Mouse (Mus musculus) neural tube, embryonic 11.5 days (tissue): ENCODE results near the gene Hbb-y. TPM values are rescaled to one million over a fixed set of nuclear protein-coding genes. Genes with fewer than 3 reads are reported as not detected.
"Not testable (repeated sequence)": the region's sequence is repeated elsewhere in the genome, so short reads cannot be mapped to it uniquely, and the experiment has no call there.

Source experiments
- ATAC-seq: fragments of 200-750 bp; cut with Nextera tagmentation; 2 replicates; pipeline ENCODE4 v1.8.0; 2017; ENCODE audit warnings: moderate number of reproducible peaks, mild to moderate bottlenecking, moderate TSS enrichment, moderate library complexity; ENCODE audit not compliant: insufficient read depth, low FRiP score, low TSS enrichment
- DNase-seq: peaks from one replicate; pipeline ENCODE4 v3.0.0-alpha.2; 2015; ENCODE audit warnings: low spot score
- H3K27ac ChIP-seq: fragments of 300-500 bp; sonication (generic); 2 replicates; pipeline ENCODE4 v1.5.1; 2014; ENCODE audit warnings: low read depth, mild to moderate bottlenecking, low read length
- H3K27me3 ChIP-seq: fragments of 300-500 bp; sonication (generic); 2 replicates; pipeline ENCODE4 v1.6.1; 2014; ENCODE audit warnings: mild to moderate bottlenecking, low read length, mixed read lengths; ENCODE audit not compliant: control insufficient read depth, insufficient read depth
- H3K36me3 ChIP-seq: fragments of 300-500 bp; sonication (generic); 2 replicates; pipeline ENCODE4 v1.6.1; 2014; ENCODE audit warnings: mild to moderate bottlenecking, low read length, moderate library complexity, mixed read lengths; ENCODE audit not compliant: control insufficient read depth, insufficient read depth
- H3K4me1 ChIP-seq: fragments of 300-500 bp; sonication (generic); 2 replicates; pipeline ENCODE4 v1.6.1; 2014; ENCODE audit warnings: low read length, mixed read lengths; ENCODE audit not compliant: control insufficient read depth, insufficient read depth
- H3K4me2 ChIP-seq: fragments of 300-500 bp; sonication (generic); 2 replicates; pipeline ENCODE4 v1.6.1; 2014; ENCODE audit warnings: low read depth, mild to moderate bottlenecking, moderate library complexity
- H3K4me3 ChIP-seq: fragments of 300-500 bp; sonication (generic); 2 replicates; pipeline ENCODE4 v1.5.1; 2014; ENCODE audit warnings: low read depth, low read length
- H3K9ac ChIP-seq: fragments of 300-500 bp; sonication (generic); 2 replicates; pipeline ENCODE4 v1.6.1; 2014; ENCODE audit warnings: mild to moderate bottlenecking, low read length
- H3K9me3 ChIP-seq: fragments of 300-500 bp; sonication (generic); 2 replicates; pipeline ENCODE4 v1.6.1; 2016; ENCODE audit warnings: low read length; ENCODE audit not compliant: control insufficient read depth
- WGBS: fragments of 180-500 bp; shearing (Covaris S2); extraction: QIAGEN DNeasy Blood & Tissue Kit; methylation state at CpG from one replicate; pipeline ENCODE4 v1.1.7; 2014; 5-methylcytosine and 5-hydroxymethylcytosine counted together
- polyA plus RNA-seq: library from polyadenylated mRNA; unstranded; fragments of >200 nt; fragmentation: Nextera tagmentation; extraction: Ambion mirVana; gene quantifications from 2 replicates; pipeline ENCODE4 v1.2.1, GENCODE M21; 2014

Gene Hbb-y
- polyA plus RNA-seq, 1 experiment from 2014 or later, result 8,929 TPM

- no peaks in the 10 kb centered on the region for H3K36me3 ChIP-seq
- H3K4me3 ChIP-seq, result no peak overlapping the region
- no peak overlapping the region for H3K9ac ChIP-seq
- no peaks in the 10 kb centered on the region for H3K4me1 ChIP-seq
- H3K4me2 ChIP-seq, result no peak overlapping the region
- no peaks in the 10 kb centered on the region for H3K9me3 ChIP-seq
- H3K27me3 ChIP-seq, result no peaks in the 10 kb centered on the region
- 71% methylated on average over 1 of the region's 1 CpGs for WGBS
- ATAC-seq (no peak), DNase-seq (no peak)
- H3K27ac ChIP-seq, result no peak overlapping the region
Measured at GRCm38 (mm10) chr7:103860855-103861254, 7.8 kb upstream of the Hbb-y start.

DNA sequence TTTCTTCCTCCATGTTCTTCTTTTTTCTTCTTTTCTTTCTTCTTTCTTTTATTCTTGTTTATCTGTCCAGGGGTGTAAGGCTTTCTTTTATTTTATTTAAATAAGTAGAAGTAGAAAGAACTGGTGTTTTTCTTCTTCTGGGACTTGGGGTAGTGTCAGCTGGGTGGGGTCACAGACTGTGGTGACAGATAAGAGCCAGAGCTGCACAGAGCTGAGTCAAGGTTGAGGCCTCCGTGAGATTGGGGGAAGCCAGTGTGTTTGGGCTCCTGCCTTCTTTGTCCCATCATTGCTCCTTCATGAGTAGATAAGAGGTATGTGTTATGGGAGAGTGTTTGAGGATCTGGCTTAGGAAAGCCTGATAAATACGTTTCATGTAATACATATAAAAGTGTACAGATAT, 6.1 kb upstream of the Hbb-y start:
- ATAC-seq (no peak), DNase-seq (no peak)
- Histone ChIP-seq H3K27ac (no peak overlapping the region), H3K9me3 (no peaks in the 10 kb centered on the region), H3K27me3 (no peaks in the 10 kb centered on the region), H3K9ac (no peak overlapping the region), H3K4me3 (no peak overlapping the region), H3K4me1 (no peaks in the 10 kb centered on the region), H3K4me2 (no peak overlapping the region), H3K36me3 (no peaks in the 10 kb centered on the region)
- WGBS, result 80% methylated on average over 2 of the region's 2 CpGs

- no peaks in the 10 kb centered on the region for H3K4me1 ChIP-seq
- DNase-seq, result no peak
- no peaks in the 10 kb centered on the region for H3K27me3 ChIP-seq
- WGBS, result 69% methylated on average over 1 of the region's 1 CpGs
- no peaks in the 10 kb centered on the region for H3K9me3 ChIP-seq
- no peak overlapping the region for H3K4me2 ChIP-seq
- no peaks in the 10 kb centered on the region for H3K36me3 ChIP-seq
- ATAC-seq, result no peak
- no peak overlapping the region for H3K4me3 ChIP-seq
- H3K9ac ChIP-seq, result no peak overlapping the region
- no peak overlapping the region for H3K27ac ChIP-seq
Measured at GRCm38 (mm10) chr7:103854669-103855068, 1.7 kb upstream of the Hbb-y start.

DNA sequence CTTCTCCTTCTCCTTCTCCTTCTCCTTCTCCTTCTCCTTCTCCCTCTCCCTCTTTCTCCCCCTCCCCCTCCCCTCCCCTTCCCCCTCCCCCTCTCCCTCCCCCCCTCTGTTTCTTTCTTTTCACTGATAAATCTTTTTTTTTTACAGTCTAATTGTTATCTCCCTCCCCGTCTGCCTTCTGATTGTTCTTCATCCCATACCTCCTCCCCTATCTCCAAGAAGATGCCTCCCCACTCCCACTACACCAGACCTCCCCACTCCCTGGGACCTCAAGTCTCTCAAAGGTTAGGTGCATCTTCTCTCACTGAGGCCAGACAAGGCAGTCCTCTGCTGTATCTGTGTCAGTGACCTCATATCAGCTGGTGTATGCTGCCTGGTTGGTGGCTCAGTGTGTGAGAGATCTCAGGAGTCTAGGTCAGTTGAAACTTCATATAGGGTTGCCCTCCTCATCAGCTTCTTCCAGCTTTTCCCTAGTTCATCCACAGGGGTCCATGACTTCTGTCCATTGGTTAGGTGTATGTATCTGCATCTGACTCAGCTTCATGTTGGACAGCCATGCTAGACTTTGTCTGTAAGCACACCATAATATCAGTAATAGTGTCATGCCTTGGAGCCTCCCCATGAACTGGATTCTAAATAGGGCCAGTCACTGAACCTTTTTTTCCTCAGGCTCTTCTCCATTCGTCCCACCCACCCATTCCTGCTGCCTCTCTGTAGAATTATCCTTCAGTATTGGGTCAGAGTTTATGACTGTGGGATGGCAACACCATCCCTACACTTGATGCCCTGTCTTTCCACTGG, 8.3 kb downstream of the Hbb-y start:
- Histone ChIP-seq H3K27ac (no peak overlapping the region), H3K4me2 (no peak overlapping the region), H3K4me1 (no peaks in the 10 kb centered on the region), H3K27me3 (no peaks in the 10 kb centered on the region), H3K4me3 (no peak overlapping the region), H3K36me3 (no peaks in the 10 kb centered on the region), H3K9me3 (no peaks in the 10 kb centered on the region), H3K9ac (no peak overlapping the region)
- DNase-seq, result no peak
- ATAC-seq, result no peak
- 57% methylated on average over 1 of the region's 2 CpGs for WGBS

DNA sequence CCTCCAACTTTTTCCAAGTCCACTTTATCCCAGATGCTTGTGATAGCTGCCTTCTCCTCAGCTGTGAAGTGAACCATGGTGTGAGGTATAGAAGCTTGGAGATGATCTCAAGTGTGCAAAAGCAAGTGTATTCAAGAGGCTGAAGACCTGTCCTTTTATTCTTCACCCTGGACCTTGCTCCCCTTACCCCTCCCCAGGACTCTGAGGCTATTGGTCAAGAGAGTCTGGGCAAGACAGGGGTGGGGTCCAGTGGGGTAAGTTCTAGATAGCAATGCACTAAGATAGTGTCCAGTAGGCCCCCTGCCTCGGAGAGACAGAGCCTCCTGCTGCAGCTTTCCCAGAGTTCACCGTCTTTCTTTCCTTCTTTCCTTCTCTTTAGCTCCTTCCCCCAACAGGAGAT, 10.0 kb downstream of the Hbb-y start, which contains the start of gene Hbb-bh1:
Hbb-bh1 (minus strand) TSS at position 131 of the 400 bp plus-strand sequence.
- Histone ChIP-seq H3K9ac (no peak within 1 kb of the TSS), H3K4me2 (no peak within 1 kb of the TSS), H3K9me3 (no peaks in the 10 kb centered on the region), H3K36me3 (no peaks in the 10 kb centered on the region), H3K4me3 (no peak within 1 kb of the TSS), H3K4me1 (no peaks in the 10 kb centered on the region), H3K27ac (no peak within 1 kb of the TSS), H3K27me3 (no peaks in the 10 kb centered on the region)
- ATAC-seq, result no peak
- no peak for DNase-seq
- WGBS, result 70% methylated on average over 2 of the region's 2 CpGs

GRCm38 (mm10) chr7:103840268-103840667, 12.7 kb downstream of the Hbb-y start, which contains the start of gene Hbb-bh2:
Hbb-bh2 (minus strand) TSS chr7:103840520.
- no peak within 1 kb of the TSS for H3K4me2 ChIP-seq
- ATAC-seq (no peak), DNase-seq (no peak)
- WGBS, result 72% methylated on average over 3 of the region's 3 CpGs
- H3K27me3 ChIP-seq, result no peaks in the 10 kb centered on the region
- H3K4me1 ChIP-seq, result no peaks in the 10 kb centered on the region
- H3K9ac ChIP-seq, result no peak within 1 kb of the TSS
- H3K9me3 ChIP-seq, result no peaks in the 10 kb centered on the region
- no peaks in the 10 kb centered on the region for H3K36me3 ChIP-seq
- no peak within 1 kb of the TSS for H3K4me3 ChIP-seq
- H3K27ac ChIP-seq, result no peak within 1 kb of the TSS

GRCm38 (mm10) chr7:103827808-103828207, 25.2 kb downstream of the Hbb-y start, which contains the start of gene Hbb-bs:
Hbb-bs (minus strand) TSS chr7:103828096.
- no peak for ATAC-seq
- no peaks in the 10 kb centered on the region for H3K9me3 ChIP-seq
- H3K27me3 ChIP-seq, result no peaks in the 10 kb centered on the region
- 95% methylated on average over 4 of the region's 4 CpGs for WGBS
- no peak within 1 kb of the TSS for H3K4me3 ChIP-seq
- no peak within 1 kb of the TSS for H3K27ac ChIP-seq
- no peak within 1 kb of the TSS for H3K9ac ChIP-seq
- DNase-seq, result no peak
- H3K36me3 ChIP-seq, result no peaks in the 10 kb centered on the region
- no peaks in the 10 kb centered on the region for H3K4me1 ChIP-seq
- no peak within 1 kb of the TSS for H3K4me2 ChIP-seq

DNA sequence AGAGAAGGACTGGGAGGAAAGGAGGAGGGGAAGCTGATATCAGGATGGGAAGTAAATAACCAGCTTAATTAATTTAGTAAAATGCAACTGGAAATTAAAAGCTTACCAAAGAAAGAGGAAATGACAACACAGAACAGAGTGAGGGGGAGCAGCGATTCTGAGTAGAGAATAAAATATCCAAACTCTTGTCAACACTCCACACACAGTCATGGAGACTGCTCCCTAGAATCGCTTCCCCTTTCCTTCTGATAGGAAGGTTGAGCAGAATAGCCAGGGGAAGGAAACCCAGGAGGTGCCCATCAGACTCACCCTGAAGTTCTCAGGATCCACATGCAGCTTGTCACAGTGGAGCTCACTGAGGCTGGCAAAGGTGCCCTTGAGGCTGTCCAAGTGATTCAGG, 25.9 kb downstream of the Hbb-y start:
- not testable (repeated sequence) for DNase-seq, H3K9me3 ChIP-seq, H3K4me3 ChIP-seq, H3K4me1 ChIP-seq, H3K9ac ChIP-seq, ATAC-seq, H3K27me3 ChIP-seq, H3K27ac ChIP-seq, H3K4me2 ChIP-seq, H3K36me3 ChIP-seq
- whole genome bisulfite sequencing, result no CpG with 5 or more reads among the region's 2 CpGs

GRCm38 (mm10) chr7:103826255-103826887, 26.6 kb downstream of the Hbb-y start:
- Histone ChIP-seq H3K27me3 (no peaks in the 10 kb centered on the region), H3K9me3 (no peaks in the 10 kb centered on the region), H3K27ac (no peak overlapping the region), H3K36me3 (no peaks in the 10 kb centered on the region), H3K4me1 (no peaks in the 10 kb centered on the region), H3K9ac (no peak overlapping the region), H3K4me2 (no peak overlapping the region), H3K4me3 (no peak overlapping the region)
- WGBS, result 68% methylated on average over 3 of the region's 3 CpGs
- ATAC-seq (no peak), DNase-seq (no peak)
